Mouse (Mus musculus) liver, embryonic 11.5 days (tissue): ENCODE measurements around the gene Rab3d. TPM values are rescaled to one million over a fixed set of nuclear protein-coding genes. Genes with fewer than 3 reads are reported as not detected.
A peak's percentile ranks its signal among the peaks of the same experiment; 100 is the strongest.

Source experiments
- ATAC-seq: fragments of 200-750 bp; cut with Nextera tagmentation; replicated peaks from 2 replicates; pipeline ENCODE4 v1.8.0; 2017; ENCODE audit warnings: moderate number of reproducible peaks, mild to moderate bottlenecking, moderate TSS enrichment, moderate library complexity; ENCODE audit not compliant: low FRiP score
- DNase-seq: peaks from one replicate; pipeline ENCODE4 v3.0.0-alpha.2; 2017; ENCODE audit warnings: low spot score
- H3K27ac ChIP-seq: fragments of 300-500 bp; sonication (generic); 2 replicates; pipeline ENCODE4 v1.5.1; 2014; ENCODE audit warnings: mild to moderate bottlenecking, low read depth, low read length, control low read depth
- H3K27me3 ChIP-seq: fragments of 300-500 bp; sonication (generic); replicated peaks from 2 replicates; pipeline ENCODE4 v1.6.1; 2014; ENCODE audit warnings: low read length, mixed read lengths; ENCODE audit not compliant: control insufficient read depth, insufficient read depth
- H3K36me3 ChIP-seq: fragments of 300-500 bp; sonication (generic); 2 replicates; pipeline ENCODE4 v1.6.1; 2014; ENCODE audit warnings: mild to moderate bottlenecking, low read length, moderate library complexity, mixed read lengths; ENCODE audit not compliant: control insufficient read depth, insufficient read depth
- H3K4me1 ChIP-seq: fragments of 300-500 bp; sonication (generic); replicated peaks from 2 replicates; pipeline ENCODE4 v1.6.1; 2014; ENCODE audit warnings: low read length, mixed read lengths; ENCODE audit not compliant: control insufficient read depth, insufficient read depth
- H3K4me2 ChIP-seq: fragments of 300-500 bp; sonication (generic); 2 replicates; pipeline ENCODE4 v1.6.1; 2014; ENCODE audit warnings: mild to moderate bottlenecking, control low read depth, moderate library complexity
- H3K4me3 ChIP-seq: fragments of 300-500 bp; sonication (generic); 2 replicates; pipeline ENCODE4 v1.5.1; 2014; ENCODE audit warnings: low read depth, low read length, control low read depth
- H3K9ac ChIP-seq: fragments of 300-500 bp; sonication (generic); 2 replicates; pipeline ENCODE4 v1.6.1; 2014; ENCODE audit warnings: low read depth, low read length, control low read depth
- H3K9me3 ChIP-seq: fragments of 300-500 bp; sonication (generic); 2 replicates; pipeline ENCODE4 v1.6.1; 2016; ENCODE audit warnings: low read length, inconsistent platforms, mixed read lengths; ENCODE audit not compliant: control insufficient read depth
- WGBS: fragments of 180-500 bp; shearing (Covaris S2); extraction: QIAGEN DNeasy Blood & Tissue Kit; methylation state at CpG from one replicate; pipeline ENCODE4 v1.1.7; 2014; 5-methylcytosine and 5-hydroxymethylcytosine counted together
- polyA plus RNA-seq: library from polyadenylated mRNA; unstranded; fragments of >200 nt; fragmentation: Nextera tagmentation; extraction: Ambion mirVana; gene quantifications from 2 replicates; pipeline ENCODE4 v1.2.1, GENCODE M21; 2014

Rab3d gene
- polyA plus RNA-seq, 1 experiment from 2014 or later, result 5.7 TPM

- Histone ChIP-seq H3K4me2 (no peak overlapping the region), H3K4me1 (peaks cover 27% of the 10 kb centered on the region), H3K9me3 (no peaks in the 10 kb centered on the region), H3K4me3 (no peak overlapping the region), H3K27ac (no peak overlapping the region), H3K9ac (no peak overlapping the region), H3K36me3 (no peaks in the 10 kb centered on the region), H3K27me3 (no peaks in the 10 kb centered on the region)
- DNase-seq (no peak), ATAC-seq (no peak)
- WGBS, result 83% methylated on average over 12 of the region's 12 CpGs
These were observed 16.0 kb upstream of the Rab3d start for GRCm38 (mm10) chr9:21934021-21934420.

GRCm38 (mm10) chr9:21932445-21933137 is 14.6 kb upstream of the Rab3d start:
- H3K9me3 ChIP-seq, result no peaks in the 10 kb centered on the region
- 56% methylated on average over 12 of the region's 12 CpGs for WGBS
- peak overlapping the region; percentile 20; the same call in 1 of the 2 replicates for H3K4me2 ChIP-seq
- H3K9ac ChIP-seq, result no peak overlapping the region
- ATAC-seq, result no peak
- no peak overlapping the region for H3K4me3 ChIP-seq
- no peak overlapping the region for H3K27ac ChIP-seq
- H3K4me1 ChIP-seq, result peaks cover 27% of the 10 kb centered on the region
- no peaks in the 10 kb centered on the region for H3K36me3 ChIP-seq
- no peaks in the 10 kb centered on the region for H3K27me3 ChIP-seq
- DNase-seq, result no peak

- H3K4me1 ChIP-seq, result peaks cover 27% of the 10 kb centered on the region
- H3K9me3 ChIP-seq, result no peaks in the 10 kb centered on the region
- H3K36me3 ChIP-seq, result no peaks in the 10 kb centered on the region
- no peak for DNase-seq
- WGBS, result 46% methylated on average over 2 of the region's 2 CpGs
- no peak for ATAC-seq
- H3K4me2 ChIP-seq, result no peak overlapping the region
- no peak overlapping the region for H3K27ac ChIP-seq
- H3K9ac ChIP-seq, result no peak overlapping the region
- no peak overlapping the region for H3K4me3 ChIP-seq
- no peaks in the 10 kb centered on the region for H3K27me3 ChIP-seq
These were observed 14.0 kb upstream of the Rab3d start for GRCm38 (mm10) chr9:21932006-21932405.

DNA sequence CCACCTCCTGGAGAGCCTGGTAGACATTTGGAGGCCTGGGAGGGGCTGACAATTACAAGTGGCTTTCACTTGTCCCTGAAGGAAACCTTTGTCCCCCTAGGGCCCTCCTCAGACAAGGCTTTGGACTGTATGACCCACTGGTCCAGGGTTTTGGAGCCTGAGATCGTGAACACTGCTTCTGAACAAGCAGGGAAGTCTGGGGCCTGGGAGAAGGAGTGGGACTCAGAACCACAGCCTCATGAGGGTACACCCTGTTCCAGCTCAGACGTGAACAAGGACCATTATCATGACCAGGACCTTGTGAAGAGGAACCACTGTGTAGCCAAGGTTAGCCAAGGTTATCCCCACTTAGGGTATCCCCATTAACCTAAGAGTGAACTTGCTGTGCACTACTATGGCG is 11.2 kb upstream of the Rab3d start:
- Histone ChIP-seq H3K27ac (no peak overlapping the region), H3K4me3 (no peak overlapping the region), H3K36me3 (no peaks in the 10 kb centered on the region), H3K4me2 (no peak overlapping the region), H3K27me3 (no peaks in the 10 kb centered on the region), H3K9ac (no peak overlapping the region), H3K4me1 (peaks cover 30% of the 10 kb centered on the region), H3K9me3 (no peaks in the 10 kb centered on the region)
- DNase-seq, result no peak
- 74% methylated on average over 3 of the region's 3 CpGs for WGBS
- no peak for ATAC-seq

GRCm38 (mm10) chr9:21927208-21927753 is 9.3 kb upstream of the Rab3d start, which contains the start of the genes Ccdc159 and Tmem205:
TSS of gene Ccdc159 (plus strand) at chr9:21927471.
TSS of gene Tmem205 (minus strand) at chr9:21927556.
- under 1% methylated on average over 28 of the region's 28 CpGs for WGBS
- Histone ChIP-seq H3K4me1 (peaks cover 22% of the 10 kb centered on the region), H3K4me2 (peak within 1 kb of the TSS; percentile 68), H3K27ac (no peak within 1 kb of the TSS), H3K36me3 (no peaks in the 10 kb centered on the region), H3K27me3 (no peaks in the 10 kb centered on the region), H3K9me3 (no peaks in the 10 kb centered on the region), H3K4me3 (peak within 1 kb of the TSS; percentile 56), H3K9ac (peak within 1 kb of the TSS; percentile 63)
- ATAC-seq (peak; percentile 83), DNase-seq (peak; percentile 83)

DNA sequence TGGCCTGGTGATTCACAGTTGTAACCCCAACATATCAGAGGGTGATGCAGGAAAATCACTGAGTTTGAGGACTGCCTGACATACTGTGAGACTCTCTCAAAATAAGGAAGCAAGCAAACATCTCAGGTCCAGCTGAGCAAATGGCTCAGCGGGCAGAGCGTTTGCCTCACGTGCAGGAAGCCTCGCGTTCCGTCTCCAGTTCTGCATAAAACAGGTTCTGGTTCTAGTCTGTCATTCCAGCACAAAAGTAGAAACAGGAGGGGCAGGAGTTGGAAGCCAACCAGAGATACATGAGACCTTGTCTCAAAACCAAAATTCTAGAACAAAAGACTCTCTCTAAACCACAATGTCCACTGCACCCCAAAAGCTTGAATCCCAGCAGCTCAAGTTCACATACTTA is 8.8 kb upstream of the Rab3d start:
- DNase-seq (no peak), ATAC-seq (no peak)
- Histone ChIP-seq H3K36me3 (no peaks in the 10 kb centered on the region), H3K4me3 (peak overlapping the region; percentile 56), H3K27me3 (no peaks in the 10 kb centered on the region), H3K4me1 (peaks cover 18% of the 10 kb centered on the region), H3K4me2 (peak overlapping the region; percentile 68), H3K27ac (no peak overlapping the region), H3K9me3 (no peaks in the 10 kb centered on the region), H3K9ac (peak overlapping the region; percentile 63)
- 3% methylated on average over 6 of the region's 6 CpGs for WGBS

DNA sequence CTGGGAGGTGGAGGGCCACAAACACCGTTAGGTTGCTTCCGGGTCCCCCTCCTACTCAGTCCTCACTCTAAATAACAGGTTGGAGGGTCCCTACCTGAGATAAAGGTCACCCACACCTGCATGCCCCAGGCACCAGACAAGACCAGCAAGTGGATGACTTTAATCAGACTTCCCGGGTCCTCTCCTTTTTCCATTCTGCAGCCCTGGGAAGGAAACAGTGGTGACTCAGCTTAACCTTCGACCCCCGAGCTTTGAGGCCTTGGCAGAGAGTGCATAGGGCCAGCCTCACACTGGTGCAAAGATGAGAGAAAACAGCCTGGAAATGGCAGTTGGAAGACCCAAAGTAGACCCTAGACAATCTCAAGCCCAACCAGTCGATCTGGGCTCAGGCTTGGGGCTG is 8.2 kb upstream of the Rab3d start:
- 66% methylated on average over 6 of the region's 6 CpGs for WGBS
- ATAC-seq (no peak), DNase-seq (no peak)
- Histone ChIP-seq H3K9me3 (no peaks in the 10 kb centered on the region), H3K27me3 (no peaks in the 10 kb centered on the region), H3K4me3 (peak overlapping the region; percentile 56; the same call in 1 of the 2 replicates), H3K36me3 (no peaks in the 10 kb centered on the region), H3K4me2 (peak overlapping the region; percentile 68), H3K4me1 (peaks cover 14% of the 10 kb centered on the region), H3K27ac (no peak overlapping the region), H3K9ac (no peak overlapping the region)

- Histone ChIP-seq H3K4me3 (no peak overlapping the region), H3K9ac (no peak overlapping the region), H3K27ac (no peak overlapping the region), H3K4me1 (peaks cover 14% of the 10 kb centered on the region), H3K4me2 (no peak overlapping the region), H3K9me3 (no peaks in the 10 kb centered on the region), H3K36me3 (no peaks in the 10 kb centered on the region), H3K27me3 (no peaks in the 10 kb centered on the region)
- 89% methylated on average over 1 of the region's 1 CpGs for WGBS
- ATAC-seq (no peak), DNase-seq (no peak)
These were observed 7.5 kb upstream of the Rab3d start for GRCm38 (mm10) chr9:21925506-21925905.

GRCm38 (mm10) chr9:21925034-21925433 is 7.0 kb upstream of the Rab3d start:
- Histone ChIP-seq H3K27me3 (no peaks in the 10 kb centered on the region), H3K9me3 (no peaks in the 10 kb centered on the region), H3K27ac (no peak overlapping the region), H3K4me3 (no peak overlapping the region), H3K36me3 (no peaks in the 10 kb centered on the region), H3K4me2 (no peak overlapping the region), H3K9ac (no peak overlapping the region), H3K4me1 (peaks cover 14% of the 10 kb centered on the region)
- ATAC-seq (no peak), DNase-seq (no peak)
- 90% methylated on average over 3 of the region's 3 CpGs for WGBS
